Mouse (Mus musculus): ENCODE measurements around the gene Rapgef3.

DNA sequence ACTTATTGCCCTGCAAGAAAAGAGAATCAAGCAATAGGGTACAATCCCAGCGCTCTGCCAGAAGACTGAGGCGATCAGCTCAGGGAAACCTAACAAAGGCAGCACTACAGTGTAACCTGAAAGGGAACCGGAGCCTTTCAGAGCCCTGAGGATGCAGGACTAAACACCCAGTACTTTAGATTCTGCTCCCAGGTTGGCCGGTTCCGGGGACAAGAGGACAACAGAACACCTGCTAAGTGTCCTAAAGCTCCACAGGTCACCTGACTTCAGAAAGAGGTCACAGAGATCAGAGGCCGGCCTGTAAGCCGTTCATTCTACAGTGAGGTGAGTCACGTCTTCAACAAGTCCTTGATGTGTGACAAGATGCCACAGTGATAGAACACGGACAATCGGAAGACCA, 71.2 kb downstream of the Rapgef3 start:
- TF ChIP-seq CTCF (IDR thresholded peaks at IDR 0.05; ENCODE audit: insufficient read depth, low read depth, low read length): no peak
- no peak for TF ChIP-seq POLR2A (IDR thresholded peaks at IDR 0.05; ENCODE audit: insufficient read depth, low read depth, low read length)
